Mouse (Mus musculus) brain, embryonic 14.5 days (tissue): Measurements from ENCODE around the gene Ascl5.

ENCODE experiments used
- CTCF ChIP-seq: fragments of 200-500 bp; IDR thresholded peaks from 2 replicates; pipeline ENCODE4 v1.5.1; 2012; ENCODE audit warnings: inconsistent platforms, mild to moderate bottlenecking, moderate library complexity, borderline replicate concordance; ENCODE audit not compliant: insufficient read depth, insufficient read length; ENCODE audit errors: extremely low read depth
- POLR2A ChIP-seq: fragments of 200-500 bp; IDR thresholded peaks from 2 replicates; pipeline ENCODE4 v1.6.1; 2012; ENCODE audit warnings: mild to moderate bottlenecking, inconsistent platforms, borderline replicate concordance; ENCODE audit not compliant: poor library complexity, insufficient read depth, insufficient read length, severe bottlenecking; ENCODE audit errors: extremely low read depth

DNA sequence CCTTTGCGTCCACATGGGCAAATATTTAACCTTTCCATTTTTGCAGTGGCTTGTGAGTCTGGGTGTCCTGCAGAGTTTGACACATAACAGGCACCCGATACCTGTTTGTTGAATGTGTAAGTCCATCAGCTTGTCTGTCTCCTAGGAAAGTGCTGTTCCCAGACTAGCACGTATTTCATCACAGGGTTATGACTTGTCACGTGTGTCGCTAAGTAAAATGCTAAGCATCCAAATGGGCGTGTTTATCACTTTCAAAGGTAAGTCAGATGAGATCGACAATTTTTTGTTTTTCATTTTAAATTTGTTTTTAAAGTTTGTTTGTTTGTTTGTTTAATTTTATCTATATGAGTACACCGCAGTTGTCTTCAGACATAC is 42.5 kb upstream of the Ascl5 start:
- no peak for TF ChIP-seq POLR2A
- TF ChIP-seq CTCF = no peak
